Mouse (Mus musculus): ENCODE data around the gene Rnf5.

Gene Rnf5

GRCm38 (mm10) chr17:34583819-34584218, 19.7 kb downstream of the Rnf5 start:
- DNase-seq: no peak

- no peak for DNase-seq
Observed at GRCm38 (mm10) chr17:34583397-34583796, 20.1 kb downstream of the Rnf5 start.

GRCm38 (mm10) chr17:34582528-34582927, 21.0 kb downstream of the Rnf5 start:
- DNase-seq: no peak

GRCm38 (mm10) chr17:34578070-34578469, 25.4 kb downstream of the Rnf5 start:
- no peak for DNase-seq

DNA sequence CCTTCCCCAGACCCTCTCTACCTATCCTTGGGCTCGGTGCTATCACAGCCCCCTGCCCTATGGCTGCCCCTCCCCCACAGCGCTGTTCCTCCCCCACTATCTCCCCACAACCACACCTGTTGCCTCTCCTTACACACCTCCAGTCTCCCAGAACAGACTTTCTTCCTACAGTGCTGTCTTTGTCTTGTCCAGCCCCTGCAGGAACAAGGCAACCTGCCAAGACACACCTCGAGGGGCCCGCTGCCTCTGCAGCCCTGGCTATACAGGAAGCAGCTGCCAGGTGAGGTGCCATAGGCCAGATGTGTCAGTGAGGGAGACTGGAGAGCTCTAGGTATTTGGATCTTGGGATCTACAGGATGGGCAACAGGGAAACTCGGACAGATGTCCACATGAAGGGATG, 26.9 kb downstream of the Rnf5 start:
- DNase-seq: no peak

GRCm38 (mm10) chr17:34572361-34572760, 31.1 kb downstream of the Rnf5 start:
- DNase-seq: no peak

- no peak for DNase-seq
Observed at GRCm38 (mm10) chr17:34571875-34572274, 31.6 kb downstream of the Rnf5 start.

DNA sequence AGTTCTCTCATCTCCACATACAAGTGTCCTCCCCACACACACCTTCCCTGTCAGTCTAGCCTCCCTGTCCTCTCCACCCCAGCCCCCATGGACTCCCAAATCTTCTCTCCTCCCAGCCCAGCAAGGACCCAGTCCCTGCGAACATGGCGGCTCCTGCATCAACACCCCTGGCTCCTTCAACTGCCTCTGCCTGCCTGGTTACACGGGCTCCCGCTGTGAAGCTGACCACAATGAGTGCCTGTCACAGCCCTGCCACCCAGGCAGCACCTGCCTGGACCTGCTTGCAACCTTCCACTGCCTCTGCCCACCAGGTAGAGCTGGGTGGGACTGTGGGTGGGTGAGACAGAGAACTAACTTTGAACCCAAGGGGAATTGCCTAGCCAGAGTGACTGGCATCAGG, 33.6 kb downstream of the Rnf5 start:
- DNase-seq: no peak

DNA sequence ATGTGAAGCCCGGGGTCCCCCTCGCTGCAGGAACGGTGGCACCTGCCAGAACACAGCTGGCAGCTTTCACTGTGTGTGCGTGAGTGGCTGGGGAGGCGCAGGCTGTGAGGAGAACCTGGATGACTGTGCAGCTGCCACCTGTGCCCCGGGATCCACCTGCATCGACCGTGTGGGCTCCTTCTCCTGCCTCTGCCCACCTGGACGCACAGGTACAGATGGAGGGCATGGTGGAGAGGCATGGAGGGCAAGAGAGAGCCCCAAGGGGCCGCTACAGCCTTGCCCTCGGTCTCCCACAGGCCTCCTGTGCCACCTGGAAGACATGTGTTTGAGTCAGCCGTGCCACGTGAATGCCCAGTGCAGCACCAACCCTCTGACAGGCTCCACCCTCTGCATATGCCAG, 35.1 kb downstream of the Rnf5 start:
- DNase-seq: no peak

DNA sequence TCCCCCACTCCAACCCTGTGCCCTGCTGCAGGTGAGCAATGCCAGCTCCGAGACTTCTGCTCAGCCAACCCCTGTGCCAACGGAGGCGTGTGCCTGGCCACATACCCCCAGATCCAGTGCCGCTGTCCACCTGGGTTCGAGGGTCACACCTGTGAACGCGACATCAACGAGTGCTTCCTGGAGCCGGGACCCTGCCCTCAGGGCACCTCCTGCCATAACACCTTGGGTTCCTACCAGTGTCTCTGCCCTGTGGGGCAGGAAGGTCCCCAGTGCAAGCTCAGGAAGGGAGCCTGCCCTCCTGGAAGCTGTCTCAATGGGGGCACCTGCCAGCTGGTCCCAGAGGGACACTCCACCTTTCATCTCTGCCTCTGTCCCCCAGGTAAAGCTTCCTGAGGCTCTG, 36.2 kb downstream of the Rnf5 start:
- DNase-seq: no peak

GRCm38 (mm10) chr17:34564796-34565195, 38.7 kb downstream of the Rnf5 start:
- DNase-seq: no peak

DNA sequence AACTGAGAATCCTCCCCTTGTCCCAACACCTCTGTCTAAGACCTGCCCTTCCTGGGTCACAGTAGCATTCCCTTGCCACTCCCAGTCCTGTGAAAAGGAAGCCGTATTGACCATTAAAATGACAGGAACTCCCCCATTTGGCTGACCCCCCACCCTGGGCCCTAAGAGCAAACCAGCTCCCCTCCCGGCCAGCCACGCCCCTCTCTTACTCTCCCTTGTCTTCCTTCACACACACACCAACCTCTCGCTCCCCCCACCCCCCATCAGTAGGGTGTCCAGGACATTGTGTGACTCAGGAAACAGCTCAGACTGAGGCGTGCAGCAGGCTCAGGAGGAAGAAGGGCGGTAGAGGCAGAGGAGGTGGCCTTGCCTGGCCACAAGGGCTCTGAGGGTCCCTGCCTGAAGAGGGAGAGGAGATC, 39.5 kb downstream of the Rnf5 start, which contains the start of gene Notch4:
Gene Notch4 (plus strand): TSS at position 266 of the 419 bp plus-strand sequence.
- DNase-seq: no peak

- no peak for DNase-seq
Observed at GRCm38 (mm10) chr17:34563354-34563753, 40.1 kb downstream of the Rnf5 start.

GRCm38 (mm10) chr17:34562595-34562994, 40.9 kb downstream of the Rnf5 start:
- no peak for DNase-seq

GRCm38 (mm10) chr17:34561200-34561599, 42.3 kb downstream of the Rnf5 start:
- DNase-seq: no peak

DNA sequence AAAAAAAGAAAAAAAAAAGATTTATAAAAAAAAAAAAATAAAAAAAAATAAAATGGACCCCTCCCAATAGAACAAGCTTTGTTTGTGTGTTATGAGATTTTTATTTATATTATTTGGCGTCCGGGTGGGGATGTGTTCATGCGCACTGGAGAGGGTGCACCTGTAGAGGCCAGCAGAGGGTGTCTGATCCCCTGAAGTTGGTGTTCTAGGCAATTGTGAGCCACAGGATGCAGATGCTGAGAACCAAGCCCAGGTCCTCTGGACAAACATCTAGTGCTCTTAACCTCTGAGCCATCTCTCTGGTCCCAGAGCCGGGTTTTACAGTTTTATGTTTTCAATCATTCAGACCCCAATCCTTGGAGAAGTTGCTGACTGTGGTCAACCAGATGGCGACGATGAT, 43.1 kb downstream of the Rnf5 start:
- no peak for DNase-seq

DNA sequence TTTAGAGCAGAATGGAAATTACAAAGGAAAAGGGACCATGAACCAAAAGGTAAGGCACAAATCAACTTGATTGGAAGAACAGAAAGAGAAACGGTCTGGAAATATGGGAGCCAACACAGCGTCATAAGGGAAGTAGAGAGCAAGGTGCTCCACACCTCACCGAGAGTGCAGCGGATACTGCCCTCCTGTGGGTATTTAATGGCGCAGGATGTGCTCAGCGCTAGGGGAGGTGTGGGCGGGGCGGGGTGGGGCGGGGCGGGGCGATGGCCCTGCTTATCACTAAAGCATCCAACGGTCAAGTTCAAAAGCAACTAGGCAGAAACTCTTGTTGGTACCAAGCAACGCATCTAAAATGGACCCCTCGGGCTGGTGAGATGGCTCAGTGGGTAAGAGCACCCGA, 43.6 kb downstream of the Rnf5 start:
- no peak for DNase-seq

DNA sequence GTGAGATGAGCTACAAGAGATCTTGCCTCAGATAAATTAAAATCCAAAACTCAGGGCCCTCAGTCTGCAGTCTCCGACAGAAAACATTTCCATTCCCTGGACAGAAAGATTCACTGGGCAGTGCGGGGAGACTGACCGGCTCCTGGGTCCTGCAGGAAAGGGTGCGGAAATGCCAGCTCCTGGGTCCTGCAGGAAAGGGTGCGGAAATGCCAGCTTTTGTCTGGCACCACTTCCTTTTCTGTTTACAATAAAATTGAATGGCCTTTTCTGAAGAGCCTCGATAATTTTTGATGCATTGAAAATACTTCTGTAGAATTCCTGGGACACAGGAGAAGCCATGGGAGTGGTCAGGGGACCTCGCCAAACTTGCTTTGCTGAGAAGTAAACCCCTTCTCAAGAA, 44.4 kb downstream of the Rnf5 start:
- DNase-seq: no peak

GRCm38 (mm10) chr17:34557411-34557810, 46.1 kb downstream of the Rnf5 start:
- DNase-seq: no peak

DNA sequence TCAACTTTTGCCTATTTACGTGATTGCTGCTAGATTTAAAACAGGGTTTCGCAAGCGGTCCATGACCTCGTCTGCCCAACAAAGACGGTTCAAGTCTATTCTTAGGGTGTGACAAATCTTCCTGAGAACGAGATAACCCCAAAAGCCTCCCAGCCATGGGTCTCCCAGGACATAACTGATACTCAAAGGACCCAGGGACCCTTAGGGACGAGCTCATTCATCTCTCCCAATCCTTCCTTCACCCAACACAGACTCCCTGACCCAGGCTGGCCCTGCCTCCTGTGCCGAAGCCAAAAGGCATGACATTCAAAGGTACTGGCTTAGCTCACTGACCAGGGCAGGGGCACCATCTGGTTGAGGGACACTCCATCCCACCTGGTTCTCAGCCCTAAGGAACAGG, 47.1 kb downstream of the Rnf5 start:
- no peak for DNase-seq

DNA sequence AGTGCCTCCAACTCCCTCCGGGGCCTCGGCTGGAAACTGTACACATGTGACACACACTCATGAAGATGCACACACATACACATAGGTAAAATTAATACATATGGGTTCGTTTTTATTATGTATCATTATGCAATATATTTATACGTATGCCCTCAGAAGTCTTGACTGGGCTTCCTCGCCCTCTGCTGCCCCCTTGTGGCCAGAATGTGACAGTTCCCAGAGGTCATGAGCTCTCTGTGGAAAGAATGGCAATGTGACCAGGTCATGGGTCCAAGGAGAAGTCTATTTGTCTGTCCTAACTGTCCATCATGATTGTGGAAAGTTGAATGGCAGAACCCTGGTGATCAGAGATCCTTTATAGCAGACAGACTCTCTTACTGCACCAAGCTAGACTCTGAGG, 48.0 kb downstream of the Rnf5 start:
- peak; percentile 74 for DNase-seq

All from right cerebral cortex, postnatal 14 days (tissue).